In the genomic region with DNA sequence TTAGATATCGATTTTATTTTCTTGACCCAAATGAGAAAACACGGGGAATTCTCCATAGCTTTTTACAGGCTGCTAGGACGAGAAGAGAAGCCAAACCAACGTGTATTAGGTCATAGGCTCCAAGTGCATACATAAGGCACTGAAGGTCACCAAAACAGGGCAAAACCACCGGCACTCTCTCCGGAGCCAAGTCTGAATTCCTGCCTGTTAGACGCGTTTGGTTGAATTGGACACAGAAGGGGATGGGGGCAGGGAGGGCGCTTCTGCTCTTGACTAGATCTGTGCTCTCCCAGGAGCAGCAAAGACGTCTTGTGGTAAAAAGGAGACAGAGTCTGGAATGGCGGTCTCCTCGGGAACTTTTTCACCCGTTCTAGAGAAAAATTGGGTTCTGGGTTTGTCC, we compare ENCODE assay signal across 14 mouse cellular contexts. TPM values are rescaled to one million over a fixed set of nuclear protein-coding genes. Genes with fewer than 3 reads are reported as not detected.
DNase-seq lines count a peak whose midpoint lies in the region; ATAC-seq lines count a peak whose summit lies in the region.
"Had no signal": no experiment of that assay in that cellular context is flagged by ENCODE, and none has a peak within 500 bp of the region (broad histone marks: within the 10 kb centered on the region; RNA-seq: fewer than 3 reads in every experiment).

No protein-coding gene starts in this region.

- no peak for DNase-seq in hindbrain, embryonic 10.5 days (ENCODE audit: low spot score)
- peak; percentile 37 for DNase-seq in ZHBTc4 (ENCODE audit: low read depth, low spot score)
- peak; percentile 35 for DNase-seq in fibroblast of lung, adult 2 months (ENCODE audit: low read depth)
- peak; percentile 15 for DNase-seq in lung, postnatal 25 days (ENCODE audit: low spot score)
- no peak for DNase-seq in heart, adult 11 months
- DNase-seq in retina, embryonic 14.5 days (ENCODE audit: low spot score) = no peak
- DNase-seq: adrenal gland, postnatal 25 days; heart, postnatal 36 days; kidney, postnatal 14 days; liver had no signal

- no peak overlapping the region for H3K4me3 ChIP-seq in hindbrain, embryonic 10.5 days
- H3K4me3 ChIP-seq in hindbrain, embryonic 16.5 days (ENCODE audit: low read length) = no peak overlapping the region
- H3K4me3 ChIP-seq: intestine, embryonic 15.5 days had no signal

- no peak overlapping the region for H3K4me2 ChIP-seq in hindbrain, embryonic 16.5 days (ENCODE audit: low read length)
- H3K4me2 ChIP-seq: intestine, embryonic 15.5 days had no signal

- H3K9me3 ChIP-seq in hindbrain, embryonic 10.5 days = no peaks in the 10 kb centered on the region
- no peaks in the 10 kb centered on the region for H3K9me3 ChIP-seq in hindbrain, embryonic 16.5 days (ENCODE audit: control insufficient read depth, low read length)
- H3K9me3 ChIP-seq: intestine, embryonic 15.5 days had no signal

- H3K36me3 ChIP-seq in hindbrain, embryonic 10.5 days = no peaks in the 10 kb centered on the region
- H3K36me3 ChIP-seq in hindbrain, embryonic 16.5 days (ENCODE audit: control insufficient read depth, insufficient read depth, low read length) = no peaks in the 10 kb centered on the region
- H3K36me3 ChIP-seq: intestine, embryonic 15.5 days had no signal

- H3K27me3 ChIP-seq in hindbrain, embryonic 10.5 days (ENCODE audit: insufficient read depth, poor library complexity, severe bottlenecking) = peaks cover 24% of the 10 kb centered on the region
- H3K27me3 ChIP-seq in hindbrain, embryonic 16.5 days (replicated peaks; ENCODE audit: control insufficient read depth, insufficient read depth, low read length) = no peaks in the 10 kb centered on the region

- H3K27ac ChIP-seq in hindbrain, embryonic 10.5 days = 0 out of 2 replicates have a peak overlapping the region, but pooled peaks have one; percentile 53
- no peak overlapping the region for H3K27ac ChIP-seq in hindbrain, embryonic 16.5 days (ENCODE audit: low read depth, low read length)
- H3K27ac ChIP-seq: intestine, embryonic 15.5 days had no signal

- H3K4me1 ChIP-seq in hindbrain, embryonic 10.5 days (replicated peaks) = peaks cover 80% of the 10 kb centered on the region
- H3K4me1 ChIP-seq in hindbrain, embryonic 16.5 days (ENCODE audit: control insufficient read depth, insufficient read depth, low read depth, low read length) = peaks cover 4% of the 10 kb centered on the region; the same call in 1 of the 2 replicates
- H3K4me1 ChIP-seq: intestine, embryonic 15.5 days had no signal

- 44% methylated on average over 13 of the region's 13 CpGs for WGBS in hindbrain, embryonic 10.5 days
- 48% methylated on average over 13 of the region's 13 CpGs for WGBS in hindbrain, embryonic 16.5 days

- no peak for ATAC-seq in hindbrain, embryonic 16.5 days
- no peak for ATAC-seq in CD4-positive, CD25-positive, alpha-beta regulatory T cell, adult 4 months
- ATAC-seq: intestine, embryonic 15.5 days; midbrain, embryonic 16.5 days had no signal

- H3K9ac ChIP-seq in hindbrain, embryonic 16.5 days (ENCODE audit: low read depth, low read length) = no peak overlapping the region
- H3K9ac ChIP-seq: intestine, embryonic 15.5 days had no signal

RNA-seq across cellular contexts. Expression of gene Eya2, which starts 6.1 kb away (rescaled TPM):
- polyA plus RNA-seq in hindbrain, embryonic 10.5 days (2016; fragmentation: Nextera tagmentation; extraction: Ambion mirVana) = 28.1 and 32.8 TPM in 2 replicates
- 8.1 and 12.1 TPM in 2 replicates for polyA plus RNA-seq in hindbrain, embryonic 16.5 days (2015; fragmentation: Nextera tagmentation; extraction: Ambion mirVana)
- 10 to 100 TPM; 11.9 to 18.9 TPM for polyA plus RNA-seq in CD4-positive, CD25-positive, alpha-beta regulatory T cell, adult 4 months (2017; shearing (Covaris generic))

Comparison
In these comparisons a context has a peak if more than half of its experiments do, and no peak if none do; other contexts are left out.
1. DNase-seq: peak in ZHBTc4 (single experiment), fibroblast of lung, adult 2 months (single experiment) and lung, postnatal 25 days (single experiment); none in hindbrain, embryonic 10.5 days (single experiment), heart, adult 11 months (single experiment) and retina, embryonic 14.5 days (single experiment).